Mouse (Mus musculus) T-helper 2 cell (primary cell): ENCODE results near the gene Dync1h1.
"Not testable (repeated sequence)": the region's sequence is repeated elsewhere in the genome, so short reads cannot be mapped to it uniquely, and the experiment has no call there.

ENCODE experiments used
- in situ Hi-C: fragments of 300-600 bp; cut with MboI, MseI; formaldehyde crosslinking; loops from one replicate; pipeline ENCODE4 v1.15.1; 2025; ENCODE audit warnings: high pct_unique_total_duplicates

Dync1h1 gene

GRCm38 (mm10) chr12:110606161-110606560, 4.9 kb downstream of the Dync1h1 start:
- in situ Hi-C loops = no loop called here

GRCm38 (mm10) chr12:110606676-110607075, 5.4 kb downstream of the Dync1h1 start:
- in situ Hi-C loops = no loop called here

GRCm38 (mm10) chr12:110608460-110609152, 7.4 kb downstream of the Dync1h1 start:
- in situ Hi-C loops = no loop called here

GRCm38 (mm10) chr12:110609153-110609497, 7.9 kb downstream of the Dync1h1 start:
- in situ Hi-C loops = no loop called here

GRCm38 (mm10) chr12:110610713-110611112, 9.5 kb downstream of the Dync1h1 start:
- in situ Hi-C loops = no loop called here

GRCm38 (mm10) chr12:110630056-110630455, 28.8 kb downstream of the Dync1h1 start:
- in situ Hi-C loops = no loop called here

- in situ Hi-C loops = no loop called here
These were observed 35.0 kb downstream of the Dync1h1 start for GRCm38 (mm10) chr12:110636293-110636692.

GRCm38 (mm10) chr12:110637507-110638114, 36.4 kb downstream of the Dync1h1 start:
- in situ Hi-C loops = no loop called here

GRCm38 (mm10) chr12:110650241-110650641, 49.0 kb downstream of the Dync1h1 start:
- in situ Hi-C loops = no loop called here

- in situ Hi-C loops = no loop called here
These were observed 50.2 kb downstream of the Dync1h1 start for GRCm38 (mm10) chr12:110651464-110651863.

- in situ Hi-C loops = no loop called here
These were observed 60.5 kb downstream of the Dync1h1 start for GRCm38 (mm10) chr12:110661746-110662145.

- in situ Hi-C loops = no loop called here
These were observed 66.3 kb downstream of the Dync1h1 start for GRCm38 (mm10) chr12:110667466-110668077.

GRCm38 (mm10) chr12:110674243-110674642, 73.0 kb downstream of the Dync1h1 start:
- in situ Hi-C loops = no loop called here

- in situ Hi-C loops = no loop called here
These were observed 79.9 kb downstream of the Dync1h1 start for GRCm38 (mm10) chr12:110681191-110681590.

GRCm38 (mm10) chr12:110681878-110682277, 80.6 kb downstream of the Dync1h1 start:
- in situ Hi-C loops = no loop called here

GRCm38 (mm10) chr12:110682561-110683299, 81.5 kb downstream of the Dync1h1 start, which contains the start of gene 1700001K19Rik:
Gene 1700001K19Rik, minus strand, starts transcription at chr12:110682619.
- in situ Hi-C loops = no loop called here

GRCm38 (mm10) chr12:110683580-110683979, 82.3 kb downstream of the Dync1h1 start:
- in situ Hi-C loops = no loop called here

- in situ Hi-C loops = no loop called here
These were observed 86.9 kb downstream of the Dync1h1 start for GRCm38 (mm10) chr12:110687894-110688734.

GRCm38 (mm10) chr12:110688921-110689320, 87.7 kb downstream of the Dync1h1 start:
- in situ Hi-C loops = not testable (repeated sequence)

GRCm38 (mm10) chr12:110689919-110690643, 88.8 kb downstream of the Dync1h1 start:
- in situ Hi-C loops = loop anchor here (10.0 kb wide), 1 partner anchor 845 kb away; the partner anchor contains the start of gene Eif5
